Mouse (Mus musculus) adrenal gland, postnatal 14 days (tissue): ENCODE measurements around the gene Robo1. TPM values are rescaled to one million over a fixed set of nuclear protein-coding genes. Genes with fewer than 3 reads are reported as not detected.

Source experiments
- DNase-seq: peaks from one replicate; pipeline ENCODE4 v3.0.0; 2021; ENCODE audit warnings: mixed read lengths
- total RNA-seq: library from RNA; stranded (reverse); gene quantifications from 2 replicates; pipeline ENCODE4 v1.2.3, GENCODE M21; 2021

Gene Robo1
- total RNA-seq, 1 experiment from 2014 or later = 101 TPM

- no peak for DNase-seq
Observed at GRCm38 (mm10) chr16:72937183-72937582, 629.1 kb downstream of the Robo1 start.

DNA sequence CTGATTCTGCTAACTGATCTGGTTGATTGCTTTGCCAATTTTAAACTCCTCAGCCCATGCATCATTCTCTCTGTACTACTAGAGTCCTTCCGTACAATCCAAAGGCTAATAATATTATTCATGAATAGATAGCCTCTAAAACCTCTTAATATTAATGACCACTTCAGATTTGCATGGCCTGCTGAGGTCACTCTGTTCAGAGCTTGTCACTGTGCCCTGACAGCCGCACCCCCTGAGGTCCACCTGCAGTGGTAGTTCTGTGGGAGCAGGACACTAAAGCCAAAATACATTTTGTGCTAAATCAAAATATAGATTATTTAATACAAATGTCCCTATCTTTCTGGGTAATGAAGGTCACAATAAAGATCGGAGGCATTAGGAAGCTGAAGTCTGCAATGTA is 631.8 kb downstream of the Robo1 start:
- DNase-seq = no peak

DNA sequence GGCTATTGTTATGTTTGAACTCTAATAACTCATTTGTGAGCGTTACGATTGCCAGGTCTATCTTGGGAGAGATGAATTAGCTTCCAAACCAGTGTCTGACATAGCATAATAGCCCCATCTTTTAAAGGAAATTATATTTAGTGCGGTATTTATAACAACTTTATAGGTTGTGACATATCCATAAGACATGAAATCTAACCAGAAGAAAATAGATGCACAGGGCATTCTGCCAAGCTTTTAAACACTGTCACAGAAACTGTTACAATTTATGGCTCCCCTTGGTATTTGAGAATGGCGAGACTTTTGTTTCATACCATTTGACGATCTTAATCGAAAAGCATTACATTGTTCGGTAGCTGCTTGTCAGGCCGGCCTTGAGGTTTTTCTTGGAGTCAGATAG is 632.7 kb downstream of the Robo1 start:
- no peak for DNase-seq

GRCm38 (mm10) chr16:72944403-72944802 is 636.3 kb downstream of the Robo1 start:
- no peak for DNase-seq

- no peak for DNase-seq
Observed at GRCm38 (mm10) chr16:72951969-72952368, 643.9 kb downstream of the Robo1 start.

- no peak for DNase-seq
Observed at GRCm38 (mm10) chr16:72959018-72959702, 651.1 kb downstream of the Robo1 start.

DNA sequence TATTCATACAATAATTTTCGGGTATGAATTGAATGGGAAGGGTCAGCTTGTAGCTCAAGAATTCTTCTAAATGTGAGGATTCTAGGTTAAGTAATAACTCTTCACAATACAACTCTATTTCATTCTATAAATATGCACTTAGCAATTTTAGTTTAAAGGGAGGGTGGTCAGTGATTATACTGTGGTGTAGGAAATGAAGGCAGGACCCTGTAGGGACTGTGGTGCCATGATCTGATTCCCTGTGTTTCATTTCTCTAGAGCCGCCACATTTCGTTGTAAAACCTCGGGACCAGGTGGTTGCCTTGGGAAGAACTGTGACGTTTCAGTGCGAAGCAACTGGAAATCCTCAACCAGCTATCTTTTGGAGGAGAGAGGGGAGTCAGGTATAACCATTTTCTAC is 651.7 kb downstream of the Robo1 start:
- no peak for DNase-seq

GRCm38 (mm10) chr16:72963782-72964181 is 655.7 kb downstream of the Robo1 start:
- DNase-seq = no peak

DNA sequence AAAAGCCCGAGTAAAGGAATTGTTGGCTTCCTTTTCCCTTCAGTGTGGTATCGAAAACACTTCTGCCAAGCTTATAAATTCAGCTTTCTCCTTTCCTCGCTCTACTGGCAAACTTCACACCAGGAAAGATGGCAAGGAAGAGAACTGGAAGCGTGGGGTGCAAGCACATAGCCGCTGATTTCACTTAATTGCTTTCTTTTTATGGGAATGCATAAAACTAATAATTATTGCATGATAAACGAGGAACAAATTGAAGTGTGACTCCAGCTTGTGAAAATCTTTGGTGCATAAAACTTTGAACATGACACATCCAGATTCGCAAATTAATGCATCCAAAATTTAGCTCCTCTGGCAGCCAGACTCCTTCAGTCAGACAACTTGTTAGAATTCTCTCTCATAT is 659.4 kb downstream of the Robo1 start:
- no peak for DNase-seq

GRCm38 (mm10) chr16:72969990-72970389 is 661.9 kb downstream of the Robo1 start:
- DNase-seq = peak; percentile 52

GRCm38 (mm10) chr16:72973685-72974084 is 665.6 kb downstream of the Robo1 start:
- no peak for DNase-seq

- no peak for DNase-seq
Observed at GRCm38 (mm10) chr16:72974681-72975080, 666.6 kb downstream of the Robo1 start.

DNA sequence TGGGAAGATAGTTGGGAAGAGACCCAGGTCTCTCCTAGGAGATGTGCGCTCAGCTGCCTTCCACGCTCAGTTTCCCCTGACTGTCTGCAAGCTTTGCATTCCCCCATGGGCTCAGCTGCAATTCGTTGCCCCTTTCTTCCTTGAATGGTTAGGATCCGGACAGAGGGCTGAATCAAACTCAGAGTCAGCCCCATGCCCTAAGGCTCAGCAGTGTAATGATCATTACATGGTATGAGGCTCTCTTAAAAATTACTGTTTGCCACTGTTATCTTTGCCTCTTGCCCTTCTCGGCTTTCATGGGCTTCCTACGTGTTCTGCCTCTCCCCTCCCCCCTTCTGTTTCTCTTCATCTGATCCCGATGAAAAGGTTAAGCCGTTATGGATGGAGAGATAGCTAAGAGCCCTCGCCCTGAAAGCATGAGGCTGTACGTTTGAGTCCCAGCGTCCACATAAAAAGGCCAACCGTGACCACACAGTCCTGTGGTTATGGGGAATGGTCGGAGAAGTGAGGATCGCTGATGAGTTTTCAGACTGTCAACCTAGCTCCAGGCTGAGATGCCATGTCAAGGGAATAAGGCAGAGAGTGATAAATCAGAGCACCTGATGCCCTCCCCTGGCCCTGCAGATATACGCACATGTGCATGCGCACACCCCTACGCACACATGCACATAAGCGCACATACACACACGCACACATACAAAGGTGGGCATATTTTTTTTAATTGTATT is 668.9 kb downstream of the Robo1 start:
- DNase-seq = no peak

GRCm38 (mm10) chr16:72979407-72980219 is 671.5 kb downstream of the Robo1 start:
- DNase-seq = peak; percentile 81

- no peak for DNase-seq
Observed at GRCm38 (mm10) chr16:72990376-72991167, 682.5 kb downstream of the Robo1 start.

DNA sequence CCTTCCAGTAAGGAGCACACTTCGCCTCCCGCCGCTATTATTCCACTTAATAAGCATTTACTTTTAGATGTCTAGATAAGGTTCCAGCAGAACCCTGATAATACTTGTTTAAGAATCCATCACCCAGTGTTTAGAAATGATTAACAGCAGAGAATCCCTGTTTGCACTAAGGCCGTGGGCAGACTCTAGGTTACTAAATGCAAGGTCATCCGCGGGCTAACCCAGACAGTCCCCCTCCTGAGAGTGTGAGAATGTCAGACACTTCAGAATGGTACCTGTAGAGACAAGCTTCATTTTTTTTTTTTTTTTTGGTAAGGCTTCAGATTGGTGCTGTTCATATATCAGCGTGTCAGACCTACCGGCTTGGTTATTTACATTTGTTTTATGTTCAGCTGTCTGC is 685.1 kb downstream of the Robo1 start:
- no peak for DNase-seq

DNA sequence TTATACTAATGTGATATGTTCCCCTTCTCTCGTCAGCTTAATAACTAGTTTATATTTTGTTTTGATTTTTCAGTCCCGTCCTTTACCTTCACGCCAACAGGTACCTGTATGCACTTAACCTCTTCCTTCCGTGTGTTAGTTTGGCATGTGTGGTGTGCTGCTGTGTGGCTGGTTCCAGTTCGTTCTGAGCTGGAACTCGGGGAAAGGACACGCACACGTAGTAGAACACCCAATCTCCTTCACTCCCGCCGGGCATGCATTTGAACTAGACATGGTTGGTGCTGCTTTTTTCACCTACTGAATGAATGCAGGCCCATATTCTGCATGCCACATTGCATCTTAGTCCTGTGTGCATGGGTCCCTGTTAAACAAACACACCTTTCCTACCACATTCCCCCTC is 685.5 kb downstream of the Robo1 start:
- no peak for DNase-seq

DNA sequence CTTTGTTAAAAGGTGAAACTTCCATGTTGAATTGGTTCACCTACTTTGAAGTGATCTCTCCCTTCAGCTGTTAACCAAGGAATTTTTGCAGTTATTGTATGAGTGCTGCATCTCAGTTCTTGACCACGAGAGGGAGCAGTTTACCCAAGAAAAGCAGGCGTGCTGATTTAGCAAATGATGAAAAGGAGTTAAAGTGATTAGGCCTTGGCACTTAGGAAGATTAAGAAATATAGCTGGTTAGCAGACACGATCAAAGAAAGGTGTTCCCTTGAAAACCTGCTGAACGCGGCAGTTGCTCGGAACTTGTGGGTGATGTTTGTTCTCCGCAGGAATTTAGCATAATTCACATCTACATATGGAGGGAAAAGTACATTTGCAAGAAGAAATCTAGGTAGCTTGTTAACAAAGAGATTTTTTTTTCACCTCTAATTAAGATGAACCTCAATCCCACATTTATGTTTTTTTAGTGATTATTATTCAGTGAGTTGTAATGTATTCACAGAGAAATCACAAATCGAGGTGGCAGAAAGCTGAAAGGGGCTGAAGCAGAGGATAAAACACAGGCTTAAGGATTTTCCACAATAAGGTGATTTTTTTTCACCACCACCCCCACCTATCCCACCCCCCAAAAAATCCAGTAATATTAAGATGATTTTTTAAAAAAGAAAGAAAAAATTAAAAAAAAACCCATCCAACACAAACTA is 687.3 kb downstream of the Robo1 start:
- DNase-seq = peak; percentile 35

GRCm38 (mm10) chr16:72995955-72996535 is 687.9 kb downstream of the Robo1 start:
- DNase-seq = no peak

GRCm38 (mm10) chr16:72998677-72999076 is 690.6 kb downstream of the Robo1 start:
- no peak for DNase-seq

DNA sequence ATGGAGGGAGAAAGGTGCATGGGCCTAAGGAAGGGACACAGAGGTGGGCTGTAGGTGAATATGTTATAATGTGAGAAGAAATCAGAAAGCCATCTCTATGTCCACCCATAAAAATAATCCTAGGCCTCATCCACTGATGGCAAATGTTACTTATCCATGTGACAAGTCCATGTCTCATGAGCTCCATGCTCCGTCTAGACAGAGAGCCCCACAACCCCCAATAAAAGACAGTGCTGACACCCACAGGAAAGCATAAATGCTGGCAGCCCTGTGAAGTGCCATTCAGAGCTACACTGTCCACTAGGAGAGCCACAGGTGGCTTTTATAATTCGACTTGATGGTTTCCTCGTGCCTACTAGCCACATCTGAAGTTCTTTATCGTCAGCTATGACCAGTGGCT is 694.6 kb downstream of the Robo1 start:
- DNase-seq = no peak
